Mouse (Mus musculus) G1E-ER4 (cell line): ENCODE data around the gene Myrf. TPM values are rescaled to one million over a fixed set of nuclear protein-coding genes. Genes with fewer than 3 reads are reported as not detected.

ENCODE experiments used
- GATA1 ChIP-seq: IDR thresholded peaks from one replicate; pipeline ENCODE4 v1.8.0; 2012; ENCODE audit warnings: low read length, inconsistent platforms
- polyA plus RNA-seq: library from polyadenylated mRNA; stranded (reverse); fragments of >175 nt; gene quantifications from 2 replicates; pipeline ENCODE4 v1.2.3, GENCODE M21; 2012

Gene Myrf
- polyA plus RNA-seq, 1 experiment = not detected

DNA sequence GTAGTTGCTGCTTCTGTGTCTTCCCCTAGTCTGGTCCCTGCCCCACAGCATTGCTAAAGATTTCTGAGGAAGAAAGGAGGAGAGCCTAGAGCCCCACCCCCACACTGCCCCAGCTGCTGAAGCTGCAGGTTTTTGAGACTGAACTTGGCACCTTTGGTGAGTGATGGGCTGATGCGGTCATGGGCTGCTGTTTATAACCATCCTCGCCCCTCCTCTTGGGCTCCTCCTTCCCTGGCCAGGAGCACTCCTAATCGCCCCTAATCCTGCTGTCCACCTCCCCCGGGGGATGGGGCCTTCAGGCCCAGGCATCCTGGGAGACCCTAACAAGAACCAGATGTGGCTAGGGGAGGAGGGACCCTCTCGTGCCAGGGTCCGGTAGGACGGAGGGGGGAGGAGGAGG, 9.5 kb downstream of the Myrf start:
- no peak for TF ChIP-seq GATA1

DNA sequence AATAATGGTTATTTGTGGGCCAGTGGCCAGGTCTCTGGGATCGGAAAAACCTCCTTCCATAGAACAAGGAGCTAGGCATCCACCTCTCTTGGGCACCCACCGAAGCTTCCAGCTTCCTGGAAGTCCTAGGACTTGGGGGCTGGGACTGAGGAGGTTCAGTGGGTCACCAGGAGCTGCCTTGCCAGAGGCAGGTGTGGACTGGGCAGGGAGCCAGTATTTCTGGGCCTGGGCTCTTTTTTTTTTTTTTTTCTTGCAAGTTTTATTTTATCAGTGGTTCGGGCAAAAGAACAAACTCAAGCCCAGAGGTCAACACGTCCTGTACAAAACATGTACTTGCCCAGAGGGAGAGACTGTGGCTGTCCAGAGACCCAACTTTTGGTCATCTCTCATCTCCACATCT, 14.8 kb downstream of the Myrf start:
- no peak for TF ChIP-seq GATA1

GRCm38 (mm10) chr19:10224637-10225453, 15.7 kb downstream of the Myrf start:
- TF ChIP-seq GATA1 = no peak

DNA sequence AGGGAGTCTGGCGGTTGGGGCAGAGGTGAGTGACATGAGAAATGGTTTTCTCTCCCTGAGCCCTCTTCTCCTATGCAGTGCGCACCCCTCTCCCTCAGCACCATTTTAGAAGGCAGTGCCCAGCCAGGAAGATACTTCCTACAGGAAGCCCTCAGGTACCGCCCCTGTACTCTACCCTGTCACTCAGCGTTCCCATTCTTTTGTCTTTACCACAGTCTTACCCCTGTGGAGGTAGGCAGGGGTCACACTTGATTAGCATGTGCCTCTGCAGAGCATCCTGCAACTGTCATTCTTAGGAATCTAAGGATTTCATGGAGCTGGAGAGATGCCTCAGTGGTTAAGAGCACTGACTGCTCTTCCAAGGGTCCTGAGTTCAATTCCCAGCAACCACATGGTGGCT, 17.0 kb downstream of the Myrf start:
- no peak for TF ChIP-seq GATA1

GRCm38 (mm10) chr19:10222656-10223055, 17.9 kb downstream of the Myrf start:
- TF ChIP-seq GATA1 = no peak

GRCm38 (mm10) chr19:10221585-10221984, 19.0 kb downstream of the Myrf start:
- no peak for TF ChIP-seq GATA1

DNA sequence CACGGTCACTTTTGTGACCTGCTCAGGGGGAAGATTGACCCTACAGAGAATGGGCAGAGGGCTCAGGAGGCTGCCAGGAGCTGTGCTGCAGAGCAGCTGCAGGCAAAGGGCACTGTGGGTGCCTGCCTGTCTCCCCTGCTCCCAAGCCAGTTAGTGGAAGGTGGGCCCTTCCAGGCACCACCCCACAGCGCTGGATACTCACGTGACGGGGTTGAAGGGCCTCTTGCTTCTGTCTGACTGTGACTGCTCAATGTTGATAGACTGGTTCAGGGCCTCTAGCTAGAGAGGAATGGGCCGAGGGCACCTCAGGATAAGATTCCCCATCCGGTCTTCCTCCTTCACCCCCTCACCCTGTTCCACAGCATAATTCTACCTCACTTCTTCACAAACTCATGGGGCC, 21.0 kb downstream of the Myrf start:
- TF ChIP-seq GATA1 = no peak

- TF ChIP-seq GATA1 = no peak
Observed at GRCm38 (mm10) chr19:10219108-10219507, 21.4 kb downstream of the Myrf start.

GRCm38 (mm10) chr19:10216101-10216500, 24.4 kb downstream of the Myrf start:
- TF ChIP-seq GATA1 = no peak

GRCm38 (mm10) chr19:10213796-10214471, 26.6 kb downstream of the Myrf start:
- TF ChIP-seq GATA1 = no peak

GRCm38 (mm10) chr19:10210885-10211284, 29.7 kb downstream of the Myrf start:
- no peak for TF ChIP-seq GATA1

DNA sequence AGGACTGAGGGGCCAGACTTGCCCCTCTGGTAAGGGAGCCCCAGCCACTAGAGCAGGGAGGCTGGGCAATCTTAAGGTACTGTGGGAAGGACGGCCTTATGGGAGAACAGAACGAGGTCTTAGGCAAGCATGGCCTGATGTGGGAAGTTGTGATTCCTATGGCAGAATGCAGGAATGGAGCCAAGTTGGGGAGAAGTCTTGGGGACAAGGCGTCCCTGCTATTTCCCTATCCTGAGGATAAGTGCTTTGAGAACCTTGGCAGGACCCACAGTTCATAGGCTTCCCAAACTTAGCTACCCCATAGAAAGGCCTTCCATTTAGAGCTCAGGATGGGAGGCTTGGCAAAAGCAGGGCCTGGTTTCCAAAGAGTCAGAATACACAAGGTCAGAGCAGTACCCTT, 31.7 kb downstream of the Myrf start:
- no peak for TF ChIP-seq GATA1

DNA sequence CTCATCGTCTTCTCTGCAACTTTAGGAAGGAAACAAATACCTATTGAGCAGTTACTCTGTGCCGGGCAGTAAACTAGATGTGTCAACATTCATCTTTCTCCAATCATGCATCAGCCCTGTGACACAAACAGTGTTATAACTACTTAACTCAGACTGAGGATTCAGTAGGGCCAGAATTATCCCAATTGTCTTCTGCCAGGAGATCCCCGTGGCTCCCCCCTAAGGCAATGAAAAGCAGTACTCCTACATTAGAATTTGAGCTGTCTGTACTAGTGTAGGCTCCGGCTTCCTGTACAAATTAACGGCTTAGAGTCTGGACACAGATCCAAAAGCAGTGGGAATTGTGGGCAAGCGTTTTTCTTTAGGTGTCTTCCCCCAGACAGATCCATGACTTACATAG, 35.5 kb downstream of the Myrf start:
- TF ChIP-seq GATA1 = no peak

DNA sequence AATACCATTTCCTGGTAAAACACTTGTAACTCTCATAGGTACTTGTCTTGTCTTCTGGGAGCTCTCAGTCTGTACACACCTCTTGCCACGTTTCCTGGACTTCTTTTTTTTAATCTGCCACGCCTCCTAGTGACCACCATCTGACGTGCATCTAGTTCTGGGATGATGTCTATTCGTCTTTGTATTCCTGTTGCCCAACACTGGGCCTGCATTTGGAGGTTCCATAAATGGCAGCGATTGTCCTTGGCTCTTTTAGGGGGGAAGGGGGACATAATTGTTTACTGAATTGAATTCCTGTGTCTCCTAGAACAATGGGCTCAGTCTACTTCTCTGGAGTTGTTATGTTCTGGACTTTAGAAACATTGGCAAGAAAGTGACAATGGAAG, 35.9 kb downstream of the Myrf start:
- TF ChIP-seq GATA1 = no peak

DNA sequence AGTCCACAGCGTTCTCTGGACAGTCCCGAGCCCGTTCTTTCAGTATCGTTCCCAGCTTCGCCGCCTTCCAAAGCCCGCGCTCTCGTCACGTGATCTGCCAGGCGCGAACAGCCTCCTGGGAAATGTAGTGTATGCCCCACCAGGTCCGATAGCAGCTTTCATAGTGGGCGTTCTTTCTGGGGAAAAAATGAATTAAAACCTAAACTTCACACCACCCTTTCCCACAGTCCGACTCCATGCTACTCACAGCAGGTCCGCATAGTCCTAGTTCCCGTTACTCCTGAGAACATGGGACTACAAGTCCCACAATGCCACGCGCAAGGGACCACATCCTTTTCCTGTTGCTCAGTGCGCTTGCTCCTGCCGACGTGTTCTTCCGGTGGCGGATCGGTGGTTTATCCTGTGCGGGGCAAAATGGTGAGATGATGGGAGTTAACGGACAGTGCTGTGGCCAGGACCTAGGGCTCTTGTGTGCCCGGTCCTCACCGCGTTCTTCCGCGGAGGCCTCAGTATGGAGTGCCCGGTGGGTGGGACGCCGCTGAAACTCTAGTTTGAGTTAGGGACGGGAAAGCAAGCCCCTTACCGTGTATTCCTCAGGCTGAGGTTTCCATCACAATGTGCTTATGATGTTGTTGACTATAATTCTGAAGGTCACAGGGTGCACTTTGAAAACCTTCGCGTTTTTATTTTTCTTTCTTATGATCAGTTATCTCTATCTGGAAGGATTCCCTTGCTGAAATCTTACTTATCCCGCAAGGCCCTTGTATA, 36.5 kb downstream of the Myrf start, which contains the start of the genes Tmem258 and Fen1:
TSS of gene Tmem258 (plus strand) at position 167 of the 768 bp plus-strand sequence.
TSS of gene Fen1 (minus strand) at position 322 of the 768 bp plus-strand sequence.
- no peak for TF ChIP-seq GATA1
